Mouse (Mus musculus) thymus, adult 2 months (tissue): ENCODE data around the gene Cytip. TPM values are rescaled to one million over a fixed set of nuclear protein-coding genes. Genes with fewer than 3 reads are reported as not detected.

Experiments
- DNase-seq: peaks from one replicate; pipeline ENCODE4 v3.0.0; 2021
- H3K27ac ChIP-seq: fragments of 200-500 bp; 2 replicates; pipeline ENCODE4 v1.5.1; 2012; ENCODE audit warnings: low read length, control low read depth; ENCODE audit not compliant: control insufficient read depth, insufficient read depth
- H3K27me3 ChIP-seq: fragments of 200-500 bp; 2 replicates; pipeline ENCODE4 v1.6.1; 2012; ENCODE audit warnings: mild to moderate bottlenecking, low read length, moderate library complexity, mixed read lengths; ENCODE audit not compliant: control insufficient read depth, insufficient read depth
- H3K36me3 ChIP-seq: fragments of 200-500 bp; 2 replicates; pipeline ENCODE4 v1.6.1; 2012; ENCODE audit warnings: mild to moderate bottlenecking, low read length, moderate library complexity; ENCODE audit not compliant: control insufficient read depth, insufficient read depth
- H3K4me1 ChIP-seq: fragments of 200-500 bp; replicated peaks from 2 replicates; pipeline ENCODE4 v1.6.1; 2012; ENCODE audit warnings: low read length; ENCODE audit not compliant: control insufficient read depth, insufficient read depth
- H3K4me3 ChIP-seq: fragments of 200-500 bp; 2 replicates; pipeline ENCODE4 v1.5.1; 2012; ENCODE audit warnings: mild to moderate bottlenecking, low read length, control low read depth, moderate library complexity; ENCODE audit not compliant: control insufficient read depth, insufficient read depth
- CTCF ChIP-seq: fragments of 200-500 bp; IDR thresholded peaks from 2 replicates; pipeline ENCODE4 v1.5.1; 2012; ENCODE audit warnings: mild to moderate bottlenecking, control low read depth, low read length, moderate library complexity, borderline replicate concordance; ENCODE audit not compliant: control insufficient read depth, poor library complexity, insufficient read depth; ENCODE audit errors: extremely low read depth
- POLR2A ChIP-seq: fragments of 200-500 bp; IDR thresholded peaks from 2 replicates; pipeline ENCODE4 v1.6.1; 2012; ENCODE audit warnings: mild to moderate bottlenecking, low read length, control low read depth, moderate library complexity; ENCODE audit not compliant: control insufficient read depth, poor library complexity, insufficient read depth; ENCODE audit errors: extremely low read depth
- WGBS: fragments of 180-500 bp; shearing (Covaris S2); methylation state at CpG from one replicate; pipeline ENCODE4 v1.1.7; 2018; 5-methylcytosine and 5-hydroxymethylcytosine counted together
- polyA plus RNA-seq: library from polyadenylated mRNA; depleted of rRNA; stranded (reverse); fragments of >200 nt; gene quantifications from 2 replicates; pipeline ENCODE4 v1.2.3, GENCODE M21; 2012

Gene Cytip
- polyA plus RNA-seq, 1 experiment = 293 TPM

DNA sequence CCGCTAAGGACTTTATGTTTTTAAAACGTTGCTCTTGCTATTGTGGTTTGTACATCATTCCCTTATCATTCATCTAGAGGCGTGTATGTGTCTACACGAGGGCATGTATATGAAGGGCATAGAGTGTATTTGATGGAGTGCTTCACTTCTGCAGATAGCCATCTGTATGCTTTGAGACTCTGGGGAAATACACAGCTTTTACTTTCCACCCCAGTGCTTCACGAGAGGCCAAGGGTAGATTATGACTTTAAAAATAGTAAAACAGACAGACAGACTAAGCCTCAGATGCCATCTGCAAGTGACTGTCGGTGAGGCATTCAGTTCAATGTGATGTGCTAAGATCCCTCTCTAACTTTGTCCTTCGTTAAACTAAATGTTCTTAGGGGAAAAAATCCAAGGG lies 41.6 kb downstream of the Cytip start:
- Histone ChIP-seq H3K27ac (peak overlapping the region; percentile 81), H3K36me3 (peaks cover 26% of the 10 kb centered on the region), H3K27me3 (no peaks in the 10 kb centered on the region), H3K4me1 (peaks cover 11% of the 10 kb centered on the region), H3K4me3 (no peak overlapping the region)
- TF ChIP-seq POLR2A = no peak
- no peak for TF ChIP-seq CTCF
- peak; percentile 15 for DNase-seq
- WGBS = 7% methylated on average over 7 of the region's 7 CpGs

DNA sequence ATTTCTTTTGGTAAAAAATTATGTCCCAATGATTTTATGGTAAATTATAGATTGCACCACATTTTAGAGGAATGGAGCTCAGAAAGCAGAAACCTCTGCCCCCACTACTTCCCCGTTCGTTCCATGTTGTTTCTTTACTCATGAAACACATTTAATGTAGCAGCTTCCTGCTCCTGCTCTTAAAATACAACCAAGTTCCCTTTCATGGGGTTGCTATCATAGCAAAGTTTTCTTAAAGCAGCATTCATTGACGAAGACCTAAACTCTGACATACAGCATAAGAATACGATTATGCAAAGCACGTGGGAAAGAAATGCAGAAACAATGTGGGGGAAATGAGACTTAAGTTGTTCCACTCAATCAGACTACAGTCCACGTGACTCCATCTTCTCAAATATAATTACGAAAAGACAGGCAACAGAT lies 45.3 kb downstream of the Cytip start:
- peaks cover 62% of the 10 kb centered on the region for H3K36me3 ChIP-seq
- no peak for TF ChIP-seq POLR2A
- no peak for TF ChIP-seq CTCF
- DNase-seq = no peak
- no peak overlapping the region; the same call in 1 of the 2 replicates for H3K27ac ChIP-seq
- no peak overlapping the region for H3K4me3 ChIP-seq
- no peaks in the 10 kb centered on the region for H3K27me3 ChIP-seq
- 42% methylated on average over 7 of the region's 7 CpGs for WGBS
- H3K4me1 ChIP-seq = peaks cover 7% of the 10 kb centered on the region

DNA sequence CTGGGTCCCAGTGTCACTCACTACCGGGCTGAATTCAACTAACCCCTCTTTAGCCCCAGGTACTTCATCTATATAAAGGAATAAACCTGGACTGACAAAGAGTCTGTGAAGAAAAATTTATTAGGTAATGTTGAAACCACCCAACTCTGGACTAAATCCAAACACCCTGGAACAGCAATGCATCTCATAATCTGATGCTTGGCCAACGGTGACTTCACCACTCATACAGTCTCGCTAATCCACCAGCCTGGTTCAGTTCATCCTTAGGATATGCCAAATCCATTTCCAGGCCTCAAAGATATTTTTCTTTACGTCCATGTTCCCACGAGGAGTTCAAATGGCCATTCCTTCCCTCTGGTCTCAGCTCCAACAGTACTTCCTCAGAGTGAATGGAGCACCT lies 48.8 kb downstream of the Cytip start:
- 92% methylated on average over 5 of the region's 5 CpGs for WGBS
- Histone ChIP-seq H3K27me3 (no peaks in the 10 kb centered on the region), H3K4me3 (no peak overlapping the region), H3K27ac (no peak overlapping the region), H3K4me1 (no peaks in the 10 kb centered on the region), H3K36me3 (peaks cover 74% of the 10 kb centered on the region)
- TF ChIP-seq POLR2A (no peak), CTCF (no peak)
- no peak for DNase-seq

DNA sequence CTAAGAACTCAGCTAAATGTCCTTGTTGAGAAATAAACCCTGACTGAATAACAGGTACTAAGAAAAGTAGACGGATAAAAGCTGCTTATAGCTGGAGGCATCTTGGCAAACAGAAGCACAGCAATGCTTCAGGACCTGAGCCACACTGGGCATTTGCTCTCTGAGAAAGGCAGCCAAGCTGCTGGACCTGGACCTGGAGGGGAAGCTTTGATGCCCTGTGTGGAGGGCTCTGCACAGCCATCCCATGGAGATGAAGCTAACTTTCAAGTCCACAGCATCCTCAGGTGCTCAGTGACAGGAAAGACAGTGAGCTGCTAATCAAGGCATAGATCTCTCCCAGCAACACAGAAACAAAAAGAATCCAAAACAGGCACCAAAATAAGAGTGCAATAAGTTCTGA lies 54.8 kb downstream of the Cytip start:
- Histone ChIP-seq H3K36me3 (peaks cover 70% of the 10 kb centered on the region), H3K4me3 (no peak overlapping the region), H3K4me1 (peaks cover 11% of the 10 kb centered on the region), H3K27ac (peak overlapping the region; percentile 23; the same call in 1 of the 2 replicates), H3K27me3 (no peaks in the 10 kb centered on the region)
- TF ChIP-seq POLR2A = no peak
- TF ChIP-seq CTCF = no peak
- DNase-seq = no peak
- WGBS = 93% methylated on average over 1 of the region's 1 CpGs

DNA sequence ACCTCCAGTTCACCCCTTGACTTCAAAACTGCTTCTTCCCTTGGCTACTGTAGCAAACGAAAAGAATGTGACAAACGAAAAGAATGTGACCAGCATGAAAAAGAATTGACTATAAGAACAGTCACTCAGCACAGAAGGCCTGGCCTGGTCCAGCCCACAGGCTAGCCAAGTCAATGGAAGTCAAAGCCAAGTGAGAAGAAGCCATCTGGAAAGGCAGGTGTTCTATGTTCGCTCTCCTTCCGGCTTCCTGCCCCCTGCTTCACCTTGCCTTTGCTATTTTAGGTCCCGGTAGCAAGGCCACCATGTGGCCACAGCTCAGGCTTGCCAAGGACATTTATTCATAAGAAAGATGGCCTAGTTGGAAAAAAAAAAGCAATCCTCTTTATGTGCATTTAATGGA lies 56.7 kb downstream of the Cytip start:
- Histone ChIP-seq H3K4me1 (peaks cover 11% of the 10 kb centered on the region), H3K27me3 (no peaks in the 10 kb centered on the region), H3K36me3 (peaks cover 74% of the 10 kb centered on the region), H3K27ac (peak overlapping the region; percentile 83), H3K4me3 (no peak overlapping the region)
- no peak for TF ChIP-seq POLR2A
- no peak for TF ChIP-seq CTCF
- DNase-seq = no peak
- 83% methylated on average over 5 of the region's 5 CpGs for WGBS

DNA sequence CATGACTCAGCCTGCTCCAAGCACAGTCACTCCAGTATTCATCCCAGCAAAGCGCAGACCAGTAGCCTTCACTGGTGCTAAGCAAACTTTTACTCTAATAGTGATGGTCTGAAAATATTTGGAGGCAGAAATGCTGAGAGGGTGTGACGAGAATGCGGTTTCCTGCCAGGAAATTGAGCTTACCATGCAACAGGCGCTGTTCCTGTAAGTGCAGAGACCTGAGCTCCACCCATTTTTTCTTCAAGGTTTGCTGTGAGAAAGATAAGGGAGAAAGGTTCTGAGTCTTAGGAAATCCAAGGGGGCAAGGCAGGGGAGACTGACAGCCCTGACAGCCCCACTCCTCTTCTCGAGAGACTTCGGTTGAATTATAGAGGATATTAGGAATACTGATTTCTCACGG lies 57.7 kb downstream of the Cytip start:
- DNase-seq = peak; percentile 61

DNA sequence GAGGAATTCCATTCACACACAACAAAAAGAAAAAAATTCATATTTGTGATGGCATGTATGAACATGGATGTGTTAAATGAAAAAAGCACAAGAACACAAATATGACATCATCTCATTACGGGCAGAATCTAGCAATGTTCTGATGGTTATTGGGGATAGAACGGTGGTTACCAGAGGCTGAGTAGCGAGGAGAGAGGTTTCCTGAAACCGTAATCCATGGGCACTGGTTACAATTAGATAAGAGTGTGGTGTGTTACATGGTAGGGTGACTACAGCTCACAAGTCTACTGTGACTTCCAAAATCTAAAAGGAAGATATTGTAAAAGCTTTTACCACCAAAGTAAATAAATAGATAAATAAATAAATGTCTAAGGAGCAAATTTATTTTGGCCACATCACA lies 58.8 kb downstream of the Cytip start:
- no peaks in the 10 kb centered on the region for H3K27me3 ChIP-seq
- H3K27ac ChIP-seq = no peak overlapping the region
- TF ChIP-seq CTCF (no peak), POLR2A (no peak)

More for the DNA sequence above, 57.7 kb downstream of the Cytip start:
- H3K27me3 ChIP-seq = no peaks in the 10 kb centered on the region
- H3K4me1 ChIP-seq = peaks cover 11% of the 10 kb centered on the region
- H3K36me3 ChIP-seq = peaks cover 79% of the 10 kb centered on the region
- H3K4me3 ChIP-seq = no peak overlapping the region
- H3K27ac ChIP-seq = peak overlapping the region; percentile 78
- TF ChIP-seq POLR2A (no peak), CTCF (no peak)
- 9% methylated on average over 7 of the region's 7 CpGs for WGBS

More for the DNA sequence above, 58.8 kb downstream of the Cytip start:
- DNase-seq = no peak
- peaks cover 11% of the 10 kb centered on the region for H3K4me1 ChIP-seq
- 85% methylated on average over 4 of the region's 4 CpGs for WGBS
- H3K4me3 ChIP-seq = no peak overlapping the region
- peaks cover 74% of the 10 kb centered on the region for H3K36me3 ChIP-seq
